Mouse (Mus musculus): ENCODE data around the gene Adar. TPM values are rescaled to one million over a fixed set of nuclear protein-coding genes. Genes with fewer than 3 reads are reported as not detected.
"Not testable (repeated sequence)": the region's sequence is repeated elsewhere in the genome, so short reads cannot be mapped to it uniquely, and the experiment has no call there.

Adar gene
- polyA plus RNA-seq, 1 experiment = 6.2 TPM

DNA sequence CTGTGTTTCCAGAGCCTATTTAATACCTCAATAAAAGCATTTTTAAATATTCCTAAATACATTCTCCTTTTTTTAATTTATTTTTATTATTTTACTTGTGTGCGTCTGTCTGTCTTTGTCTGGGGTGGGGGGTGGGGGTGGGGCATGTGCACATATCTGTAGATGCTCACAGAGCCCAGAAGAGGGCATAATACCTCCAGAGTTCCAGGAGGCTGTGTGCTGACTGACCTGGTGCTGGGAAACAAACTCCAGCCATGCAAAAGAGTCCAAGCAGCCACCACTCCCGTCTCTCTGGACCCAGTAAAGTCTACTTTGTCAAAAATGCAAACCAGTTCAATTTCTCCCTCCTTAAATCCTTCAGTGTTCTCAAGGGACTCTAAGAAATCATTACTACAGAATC is 79.8 kb downstream of the Adar start:
- H3K36me3 ChIP-seq (ENCODE audit: control insufficient read depth, insufficient read depth, low read length) = no peaks in the 10 kb centered on the region
- TF ChIP-seq CTCF (IDR thresholded peaks at IDR 0.05; ENCODE audit: control insufficient read depth, insufficient read depth, insufficient replicate concordance, low read depth, low read length) = no peak
- TF ChIP-seq POLR2A (IDR thresholded peaks at IDR 0.05; ENCODE audit: control insufficient read depth, low read depth, low read length) = no peak
- H3K4me1 ChIP-seq (ENCODE audit: control insufficient read depth, insufficient read depth, low read length) = peaks cover under 1% of the 10 kb centered on the region; the same call in 1 of the 2 replicates
- no peak overlapping the region for H3K4me3 ChIP-seq (ENCODE audit: control insufficient read depth, low read depth, low read length)
- no peak overlapping the region for H3K27ac ChIP-seq (ENCODE audit: control insufficient read depth, insufficient read depth, low read depth, low read length)
- H3K27me3 ChIP-seq (ENCODE audit: control insufficient read depth, insufficient read depth, low read length) = no peaks in the 10 kb centered on the region

DNA sequence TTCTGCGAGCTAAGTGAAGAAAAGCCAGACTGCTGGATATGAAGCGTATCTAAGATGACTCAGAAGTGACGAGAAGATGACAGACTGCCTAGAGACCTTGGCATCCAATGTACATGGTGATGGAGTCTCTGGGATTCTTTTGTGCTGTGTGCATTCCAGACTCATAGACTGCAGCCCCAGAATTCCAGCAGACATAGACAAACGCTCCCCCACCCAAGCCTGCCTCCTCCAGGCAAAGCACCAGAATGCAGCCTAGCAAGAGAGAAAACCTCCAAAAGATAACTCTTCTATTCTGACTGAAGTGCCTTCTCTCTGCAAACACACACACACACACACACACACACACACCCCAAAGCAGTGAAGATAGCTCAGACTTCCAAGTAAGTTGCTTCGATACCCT is 80.9 kb downstream of the Adar start:
- no peaks in the 10 kb centered on the region for H3K36me3 ChIP-seq (ENCODE audit: control insufficient read depth, insufficient read depth, low read length)
- no peak for TF ChIP-seq POLR2A (IDR thresholded peaks at IDR 0.05; ENCODE audit: control insufficient read depth, low read depth, low read length)
- H3K27ac ChIP-seq (ENCODE audit: control insufficient read depth, insufficient read depth, low read depth, low read length) = no peak overlapping the region
- H3K4me1 ChIP-seq (ENCODE audit: control insufficient read depth, insufficient read depth, low read length) = peaks cover 2% of the 10 kb centered on the region; the same call in 1 of the 2 replicates
- H3K27me3 ChIP-seq (ENCODE audit: control insufficient read depth, insufficient read depth, low read length) = no peaks in the 10 kb centered on the region
- H3K4me3 ChIP-seq (ENCODE audit: control insufficient read depth, low read depth, low read length) = no peak overlapping the region

- no peak overlapping the region for H3K4me3 ChIP-seq (ENCODE audit: control insufficient read depth, low read depth, low read length)
- H3K4me1 ChIP-seq (ENCODE audit: control insufficient read depth, insufficient read depth, low read length) = peaks cover 2% of the 10 kb centered on the region; the same call in 1 of the 2 replicates
- TF ChIP-seq CTCF (IDR thresholded peaks at IDR 0.05; ENCODE audit: control insufficient read depth, insufficient read depth, insufficient replicate concordance, low read depth, low read length) (no peak), POLR2A (IDR thresholded peaks at IDR 0.05; ENCODE audit: control insufficient read depth, low read depth, low read length) (no peak)
- H3K27ac ChIP-seq (ENCODE audit: control insufficient read depth, insufficient read depth, low read depth, low read length) = no peak overlapping the region
- H3K27me3 ChIP-seq (ENCODE audit: control insufficient read depth, insufficient read depth, low read length) = no peaks in the 10 kb centered on the region
- no peaks in the 10 kb centered on the region for H3K36me3 ChIP-seq (ENCODE audit: control insufficient read depth, insufficient read depth, low read length)
Measured at GRCm38 (mm10) chr3:89796358-89796757, 81.5 kb downstream of the Adar start.

DNA sequence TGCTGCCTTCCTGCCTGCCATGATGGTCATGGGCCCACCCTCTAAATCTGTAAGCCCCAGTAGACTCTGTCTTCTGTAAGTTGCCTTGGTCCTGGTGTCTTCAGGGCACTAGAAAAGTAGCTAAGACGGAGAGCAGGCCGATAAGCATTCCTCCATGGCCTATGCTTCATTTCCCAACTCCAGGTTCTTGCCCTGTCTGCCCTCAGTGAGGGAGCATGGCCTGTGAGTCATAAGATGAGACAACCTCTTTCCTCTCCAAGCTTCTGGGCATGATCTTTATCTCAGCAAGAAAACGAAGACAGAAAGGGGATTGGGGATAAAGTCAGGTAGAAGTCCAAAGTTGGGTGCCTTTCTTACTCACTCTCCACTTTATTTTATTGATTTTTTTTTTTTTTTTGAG is 83.7 kb downstream of the Adar start:
- Histone ChIP-seq H3K27ac (ENCODE audit: control insufficient read depth, insufficient read depth, low read depth, low read length) (no peak overlapping the region), H3K4me1 (ENCODE audit: control insufficient read depth, insufficient read depth, low read length) (peaks cover 2% of the 10 kb centered on the region; the same call in 1 of the 2 replicates), H3K36me3 (ENCODE audit: control insufficient read depth, insufficient read depth, low read length) (no peaks in the 10 kb centered on the region), H3K27me3 (ENCODE audit: control insufficient read depth, insufficient read depth, low read length) (no peaks in the 10 kb centered on the region), H3K4me3 (ENCODE audit: control insufficient read depth, low read depth, low read length) (peak overlapping the region; percentile 67)
- TF ChIP-seq CTCF (IDR thresholded peaks at IDR 0.05; ENCODE audit: control insufficient read depth, insufficient read depth, insufficient replicate concordance, low read depth, low read length) = no peak
- TF ChIP-seq POLR2A (IDR thresholded peaks at IDR 0.05; ENCODE audit: control insufficient read depth, low read depth, low read length) = no peak

GRCm38 (mm10) chr3:89799476-89799875 is 84.7 kb downstream of the Adar start:
- peaks cover 2% of the 10 kb centered on the region; the same call in 1 of the 2 replicates for H3K4me1 ChIP-seq (ENCODE audit: control insufficient read depth, insufficient read depth, low read length)
- TF ChIP-seq CTCF (IDR thresholded peaks at IDR 0.05; ENCODE audit: control insufficient read depth, insufficient read depth, insufficient replicate concordance, low read depth, low read length) = no peak
- TF ChIP-seq POLR2A (IDR thresholded peaks at IDR 0.05; ENCODE audit: control insufficient read depth, low read depth, low read length) = no peak
- peak overlapping the region; percentile 67 for H3K4me3 ChIP-seq (ENCODE audit: control insufficient read depth, low read depth, low read length)
- H3K27ac ChIP-seq (ENCODE audit: control insufficient read depth, insufficient read depth, low read depth, low read length) = no peak overlapping the region
- no peaks in the 10 kb centered on the region for H3K36me3 ChIP-seq (ENCODE audit: control insufficient read depth, insufficient read depth, low read length)
- no peaks in the 10 kb centered on the region for H3K27me3 ChIP-seq (ENCODE audit: control insufficient read depth, insufficient read depth, low read length)

DNA sequence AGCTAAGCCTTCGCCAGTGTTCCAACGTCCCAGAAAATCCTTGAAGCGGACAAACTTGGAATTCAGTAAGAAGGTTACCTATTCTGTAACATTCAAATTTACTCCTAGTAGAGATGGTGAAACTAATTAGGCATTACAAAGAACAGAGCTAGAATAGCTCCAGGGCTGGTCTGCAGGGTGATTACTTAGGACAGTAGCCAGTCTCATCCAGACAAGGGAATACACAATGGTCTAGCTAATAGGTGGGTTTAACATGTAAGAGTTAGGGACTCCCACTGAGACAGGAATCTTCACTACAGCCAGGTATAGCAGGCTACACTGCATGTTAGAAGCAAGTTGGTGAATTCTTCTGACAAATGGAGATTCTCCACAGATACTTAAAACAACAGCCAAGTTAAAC is 85.3 kb downstream of the Adar start:
- not testable (repeated sequence) for H3K27me3 ChIP-seq (ENCODE audit: control insufficient read depth, insufficient read depth, low read length); H3K4me3 ChIP-seq (ENCODE audit: control insufficient read depth, low read depth, low read length); H3K27ac ChIP-seq (ENCODE audit: control insufficient read depth, insufficient read depth, low read depth, low read length); H3K4me1 ChIP-seq (ENCODE audit: control insufficient read depth, insufficient read depth, low read length); H3K36me3 ChIP-seq (ENCODE audit: control insufficient read depth, insufficient read depth, low read length)

DNA sequence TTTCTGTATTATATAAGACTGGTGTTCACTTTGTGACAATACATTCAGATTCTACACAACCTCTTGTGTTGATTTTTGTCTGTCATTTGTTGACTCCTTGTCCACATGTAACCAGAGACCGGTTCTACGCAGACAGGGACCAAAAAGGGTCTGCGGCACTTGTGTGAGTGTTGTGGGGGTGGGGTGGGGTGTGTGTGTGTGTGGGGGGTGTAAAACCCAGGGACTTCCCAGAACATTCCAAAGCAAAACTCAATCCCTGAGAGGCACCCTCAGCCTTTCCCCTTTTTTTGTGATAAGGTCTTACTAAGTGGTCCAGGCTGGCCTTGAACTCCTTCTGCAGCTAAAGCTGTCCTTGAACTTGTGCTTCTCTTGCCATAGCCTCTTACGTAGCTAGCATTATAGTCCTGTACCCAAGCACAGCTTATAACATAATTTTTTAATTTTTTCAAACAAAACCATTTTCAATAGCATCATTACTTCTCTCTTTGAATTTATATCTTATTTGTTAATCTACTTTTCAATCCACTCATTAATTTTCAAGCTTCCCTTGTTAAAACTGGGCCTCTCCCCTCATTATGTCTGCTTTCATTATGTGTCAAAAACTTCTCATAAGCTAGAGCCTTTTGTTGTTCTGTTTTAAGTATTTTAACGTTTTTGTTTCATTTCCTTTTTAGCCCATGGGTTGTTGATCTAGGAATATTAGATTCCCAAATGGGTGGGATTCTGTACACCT is 86.1 kb downstream of the Adar start:
- no peak for TF ChIP-seq CTCF (IDR thresholded peaks at IDR 0.05; ENCODE audit: control insufficient read depth, insufficient read depth, insufficient replicate concordance, low read depth, low read length)
- no peak for TF ChIP-seq POLR2A (IDR thresholded peaks at IDR 0.05; ENCODE audit: control insufficient read depth, low read depth, low read length)
- H3K4me3 ChIP-seq (ENCODE audit: control insufficient read depth, low read depth, low read length) = no peak overlapping the region
- H3K27me3 ChIP-seq (ENCODE audit: control insufficient read depth, insufficient read depth, low read length) = no peaks in the 10 kb centered on the region
- no peak overlapping the region for H3K27ac ChIP-seq (ENCODE audit: control insufficient read depth, insufficient read depth, low read depth, low read length)
- H3K4me1 ChIP-seq (ENCODE audit: control insufficient read depth, insufficient read depth, low read length) = peaks cover 2% of the 10 kb centered on the region; the same call in 1 of the 2 replicates
- no peaks in the 10 kb centered on the region for H3K36me3 ChIP-seq (ENCODE audit: control insufficient read depth, insufficient read depth, low read length)

GRCm38 (mm10) chr3:89801507-89801847 is 86.7 kb downstream of the Adar start:
- Histone ChIP-seq H3K27me3 (ENCODE audit: control insufficient read depth, insufficient read depth, low read length) (no peaks in the 10 kb centered on the region), H3K27ac (ENCODE audit: control insufficient read depth, insufficient read depth, low read depth, low read length) (no peak overlapping the region), H3K36me3 (ENCODE audit: control insufficient read depth, insufficient read depth, low read length) (no peaks in the 10 kb centered on the region), H3K4me3 (ENCODE audit: control insufficient read depth, low read depth, low read length) (no peak overlapping the region), H3K4me1 (ENCODE audit: control insufficient read depth, insufficient read depth, low read length) (peaks cover 2% of the 10 kb centered on the region; the same call in 1 of the 2 replicates)
- TF ChIP-seq CTCF (IDR thresholded peaks at IDR 0.05; ENCODE audit: control insufficient read depth, insufficient read depth, insufficient replicate concordance, low read depth, low read length) (no peak), POLR2A (IDR thresholded peaks at IDR 0.05; ENCODE audit: control insufficient read depth, low read depth, low read length) (no peak)

Measured in testis, adult 2 months (tissue).